Mouse (Mus musculus): ENCODE results near the gene Map3k7cl. TPM values are rescaled to one million over a fixed set of nuclear protein-coding genes. Genes with fewer than 3 reads are reported as not detected.
A peak's percentile ranks its signal among the peaks of the same experiment; 100 is the strongest.

Gene Map3k7cl
- total and polyA plus RNA-seq, 2 experiments from 2014 or later: 0.38 TPM; not detected in 1

DNA sequence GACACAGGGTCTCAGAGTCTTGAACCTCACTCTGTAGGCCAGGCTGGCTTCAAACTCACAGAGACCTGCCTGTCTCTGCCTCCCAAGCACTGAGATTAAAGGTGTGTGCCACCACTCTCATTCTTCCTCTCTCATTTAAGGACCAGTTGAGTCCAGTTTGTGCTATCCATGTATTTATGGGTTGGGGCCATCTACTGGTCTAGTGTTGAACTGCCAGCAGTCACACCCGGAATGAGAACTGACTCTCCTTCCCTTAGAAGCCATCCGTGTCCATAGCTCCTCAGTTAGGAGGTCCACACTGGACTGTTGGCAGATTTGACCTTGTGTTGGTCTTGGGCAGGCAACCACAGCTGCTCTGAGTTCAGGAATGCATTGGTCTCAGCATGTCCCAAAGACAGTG lies 4.8 kb upstream of the Map3k7cl start:
- Histone ChIP-seq H3K36me3 (ENCODE audit: insufficient read depth, low read length) (no peaks in the 10 kb centered on the region), H3K4me3 (ENCODE audit: low read depth, low read length) (no peak overlapping the region), H3K27ac (ENCODE audit: low read depth, low read length) (no peak overlapping the region), H3K9me3 (ENCODE audit: low read length) (no peaks in the 10 kb centered on the region), H3K4me2 (ENCODE audit: low read depth, low read length, poor library complexity, severe bottlenecking) (no peak overlapping the region), H3K4me1 (ENCODE audit: insufficient read depth, low read length) (no peaks in the 10 kb centered on the region), H3K9ac (replicated peaks; ENCODE audit: low read length, poor library complexity, severe bottlenecking) (no peak overlapping the region), H3K27me3 (ENCODE audit: insufficient read depth, low read length) (no peaks in the 10 kb centered on the region)
- 0 out of 2 replicates have a peak, but pooled peaks have one; percentile 24 for TF ChIP-seq CTCF (IDR thresholded peaks at IDR 0.05)
- DNase-seq (ENCODE audit: low spot score): no peak
- ATAC-seq (ENCODE audit: low FRiP score): no peak
- 56% methylated on average over 2 of the region's 2 CpGs for WGBS

GRCm38 (mm10) chr16:87556320-87556719 lies 3.2 kb downstream of the Map3k7cl start:
- 80% methylated on average over 8 of the region's 8 CpGs for WGBS
- Histone ChIP-seq H3K4me3 (ENCODE audit: low read depth, low read length) (no peak overlapping the region), H3K36me3 (ENCODE audit: insufficient read depth, low read length) (no peaks in the 10 kb centered on the region), H3K9ac (replicated peaks; ENCODE audit: low read length, poor library complexity, severe bottlenecking) (no peak overlapping the region), H3K27me3 (ENCODE audit: insufficient read depth, low read length) (no peaks in the 10 kb centered on the region), H3K9me3 (ENCODE audit: low read length) (no peaks in the 10 kb centered on the region), H3K4me2 (ENCODE audit: low read depth, low read length, poor library complexity, severe bottlenecking) (no peak overlapping the region), H3K4me1 (ENCODE audit: insufficient read depth, low read length) (no peaks in the 10 kb centered on the region), H3K27ac (ENCODE audit: low read depth, low read length) (no peak overlapping the region)
- no peak for TF ChIP-seq CTCF (IDR thresholded peaks at IDR 0.05)
- DNase-seq (ENCODE audit: low spot score) (no peak), ATAC-seq (ENCODE audit: low FRiP score) (no peak)

GRCm38 (mm10) chr16:87561501-87561900 lies 8.4 kb downstream of the Map3k7cl start:
- no peaks in the 10 kb centered on the region for H3K4me1 ChIP-seq (ENCODE audit: insufficient read depth, low read length)
- no peak overlapping the region for H3K27ac ChIP-seq (ENCODE audit: low read depth, low read length)
- no peaks in the 10 kb centered on the region for H3K27me3 ChIP-seq (ENCODE audit: insufficient read depth, low read length)
- no peaks in the 10 kb centered on the region for H3K9me3 ChIP-seq (ENCODE audit: low read length)
- H3K9ac ChIP-seq (replicated peaks; ENCODE audit: low read length, poor library complexity, severe bottlenecking): no peak overlapping the region
- no peaks in the 10 kb centered on the region for H3K36me3 ChIP-seq (ENCODE audit: insufficient read depth, low read length)
- no peak overlapping the region for H3K4me2 ChIP-seq (ENCODE audit: low read depth, low read length, poor library complexity, severe bottlenecking)
- 87% methylated on average over 4 of the region's 4 CpGs for WGBS
- ATAC-seq (ENCODE audit: low FRiP score) (no peak), DNase-seq (ENCODE audit: low spot score) (no peak)
- no peak overlapping the region for H3K4me3 ChIP-seq (ENCODE audit: low read depth, low read length)
- no peak for TF ChIP-seq CTCF (IDR thresholded peaks at IDR 0.05)

- Histone ChIP-seq H3K4me1 (ENCODE audit: insufficient read depth, low read length) (no peaks in the 10 kb centered on the region), H3K36me3 (ENCODE audit: insufficient read depth, low read length) (no peaks in the 10 kb centered on the region), H3K9ac (replicated peaks; ENCODE audit: low read length, poor library complexity, severe bottlenecking) (no peak overlapping the region), H3K9me3 (ENCODE audit: low read length) (no peaks in the 10 kb centered on the region), H3K27ac (ENCODE audit: low read depth, low read length) (no peak overlapping the region), H3K27me3 (ENCODE audit: insufficient read depth, low read length) (no peaks in the 10 kb centered on the region), H3K4me2 (ENCODE audit: low read depth, low read length, poor library complexity, severe bottlenecking) (no peak overlapping the region), H3K4me3 (ENCODE audit: low read depth, low read length) (no peak overlapping the region)
- WGBS: 83% methylated on average over 6 of the region's 6 CpGs
- TF ChIP-seq CTCF (IDR thresholded peaks at IDR 0.05): no peak
- ATAC-seq (ENCODE audit: low FRiP score) (no peak), DNase-seq (ENCODE audit: low spot score) (no peak)
These were observed 10.4 kb downstream of the Map3k7cl start for GRCm38 (mm10) chr16:87563524-87563923.

DNA sequence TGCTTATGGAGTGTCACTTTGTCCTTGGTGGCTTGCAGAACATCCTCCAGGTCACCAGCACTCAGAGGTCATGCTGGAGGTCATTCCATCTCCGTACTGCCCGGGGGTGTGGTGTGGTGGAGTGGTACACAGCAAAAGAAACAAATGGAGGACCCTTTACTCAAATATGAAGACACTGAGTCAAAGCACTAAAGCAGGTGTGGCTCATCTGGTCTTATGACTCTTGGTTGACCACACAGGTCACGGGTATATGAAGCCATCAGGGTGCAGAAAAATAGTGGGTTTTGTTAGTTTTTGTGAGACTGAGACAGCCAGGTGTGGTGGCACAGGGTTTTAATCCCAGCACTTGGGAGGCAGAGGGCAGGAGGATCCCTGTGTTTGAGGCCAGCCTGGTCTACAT lies 11.4 kb downstream of the Map3k7cl start:
- no peak overlapping the region for H3K4me3 ChIP-seq (ENCODE audit: low read depth, low read length)
- H3K36me3 ChIP-seq (ENCODE audit: insufficient read depth, low read length): no peaks in the 10 kb centered on the region
- no peak overlapping the region for H3K9ac ChIP-seq (replicated peaks; ENCODE audit: low read length, poor library complexity, severe bottlenecking)
- H3K4me1 ChIP-seq (ENCODE audit: insufficient read depth, low read length): no peaks in the 10 kb centered on the region
- WGBS: 92% methylated on average over 3 of the region's 3 CpGs
- H3K27ac ChIP-seq (ENCODE audit: low read depth, low read length): no peak overlapping the region
- no peak for DNase-seq (ENCODE audit: low spot score)
- no peaks in the 10 kb centered on the region for H3K27me3 ChIP-seq (ENCODE audit: insufficient read depth, low read length)
- no peaks in the 10 kb centered on the region for H3K9me3 ChIP-seq (ENCODE audit: low read length)
- no peak overlapping the region for H3K4me2 ChIP-seq (ENCODE audit: low read depth, low read length, poor library complexity, severe bottlenecking)
- no peak for TF ChIP-seq CTCF (IDR thresholded peaks at IDR 0.05)
- no peak for ATAC-seq (ENCODE audit: low FRiP score)

DNA sequence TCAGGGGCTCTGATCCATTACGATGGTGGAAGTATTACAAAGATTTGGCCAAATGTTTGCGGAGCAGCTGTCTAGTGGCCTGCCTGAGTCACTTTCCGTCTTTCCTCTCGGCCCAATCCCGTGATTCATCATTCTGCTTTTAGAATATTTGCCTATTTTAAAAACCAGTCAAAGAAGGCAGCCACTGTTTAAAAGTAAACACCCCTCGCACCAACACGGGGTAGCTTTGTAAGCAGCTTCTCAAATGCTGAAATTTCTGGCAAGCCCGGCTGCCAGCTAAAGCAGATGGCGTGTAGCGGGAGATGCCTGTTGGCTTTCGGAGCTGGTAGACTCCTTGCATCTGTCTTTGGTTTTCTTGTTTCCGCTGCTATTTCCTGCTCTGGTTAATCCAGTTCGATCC lies 14.4 kb downstream of the Map3k7cl start:
- ATAC-seq (ENCODE audit: low FRiP score) (no peak), DNase-seq (ENCODE audit: low spot score) (peak; percentile 84)
- no peaks in the 10 kb centered on the region for H3K4me1 ChIP-seq (ENCODE audit: insufficient read depth, low read length)
- no peak overlapping the region for H3K9ac ChIP-seq (replicated peaks; ENCODE audit: low read length, poor library complexity, severe bottlenecking)
- H3K36me3 ChIP-seq (ENCODE audit: insufficient read depth, low read length): no peaks in the 10 kb centered on the region
- H3K27me3 ChIP-seq (ENCODE audit: insufficient read depth, low read length): no peaks in the 10 kb centered on the region
- 78% methylated on average over 13 of the region's 13 CpGs for WGBS
- no peak for TF ChIP-seq CTCF (IDR thresholded peaks at IDR 0.05)
- no peak overlapping the region for H3K4me2 ChIP-seq (ENCODE audit: low read depth, low read length, poor library complexity, severe bottlenecking)
- no peaks in the 10 kb centered on the region for H3K9me3 ChIP-seq (ENCODE audit: low read length)
- H3K27ac ChIP-seq (ENCODE audit: low read depth, low read length): no peak overlapping the region
- H3K4me3 ChIP-seq (ENCODE audit: low read depth, low read length): no peak overlapping the region
